Mouse (Mus musculus) lung, postnatal 4 days (tissue): Measurements from ENCODE around the gene Bmp7.

Source experiments
- DNase-seq, 2 experiments: peaks; one replicate each; pipeline ENCODE4 v3.0.0; 2021

Gene Bmp7

DNA sequence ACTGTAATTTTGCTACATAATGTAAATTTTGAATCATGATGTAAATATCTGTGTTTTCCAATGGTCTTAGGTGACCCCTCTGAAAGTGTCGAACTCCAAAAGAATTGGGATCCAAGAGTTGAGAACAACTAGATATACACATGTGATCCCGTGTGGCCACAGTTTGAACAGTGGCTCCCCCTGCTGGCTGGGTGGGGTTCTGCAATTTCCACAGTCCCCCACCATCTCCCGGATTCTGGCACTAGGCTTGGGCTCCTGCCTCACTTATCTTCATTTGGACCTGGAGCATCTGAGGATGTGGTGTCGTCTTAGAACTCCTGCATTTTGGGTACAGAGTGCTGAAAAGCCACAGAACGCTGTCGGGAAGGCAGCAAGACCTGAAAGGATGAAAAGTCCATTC, 91.9 kb downstream of the Bmp7 start:
- DNase-seq: peak in 1 of 2 experiments; percentile 25

DNA sequence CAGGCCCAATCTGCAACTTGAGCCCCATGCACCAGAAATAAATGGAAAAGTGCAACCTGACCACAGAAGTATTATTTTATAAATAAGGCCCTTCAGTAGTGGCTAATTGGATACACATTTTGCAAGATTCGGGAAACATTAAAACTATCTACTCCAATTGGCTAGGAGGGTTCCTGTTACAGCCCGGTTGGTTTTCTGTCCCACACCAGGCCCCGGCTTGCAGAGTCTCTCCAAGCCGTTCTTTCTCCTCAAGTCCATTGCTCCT, 93.9 kb downstream of the Bmp7 start:
- DNase-seq: no peak

DNA sequence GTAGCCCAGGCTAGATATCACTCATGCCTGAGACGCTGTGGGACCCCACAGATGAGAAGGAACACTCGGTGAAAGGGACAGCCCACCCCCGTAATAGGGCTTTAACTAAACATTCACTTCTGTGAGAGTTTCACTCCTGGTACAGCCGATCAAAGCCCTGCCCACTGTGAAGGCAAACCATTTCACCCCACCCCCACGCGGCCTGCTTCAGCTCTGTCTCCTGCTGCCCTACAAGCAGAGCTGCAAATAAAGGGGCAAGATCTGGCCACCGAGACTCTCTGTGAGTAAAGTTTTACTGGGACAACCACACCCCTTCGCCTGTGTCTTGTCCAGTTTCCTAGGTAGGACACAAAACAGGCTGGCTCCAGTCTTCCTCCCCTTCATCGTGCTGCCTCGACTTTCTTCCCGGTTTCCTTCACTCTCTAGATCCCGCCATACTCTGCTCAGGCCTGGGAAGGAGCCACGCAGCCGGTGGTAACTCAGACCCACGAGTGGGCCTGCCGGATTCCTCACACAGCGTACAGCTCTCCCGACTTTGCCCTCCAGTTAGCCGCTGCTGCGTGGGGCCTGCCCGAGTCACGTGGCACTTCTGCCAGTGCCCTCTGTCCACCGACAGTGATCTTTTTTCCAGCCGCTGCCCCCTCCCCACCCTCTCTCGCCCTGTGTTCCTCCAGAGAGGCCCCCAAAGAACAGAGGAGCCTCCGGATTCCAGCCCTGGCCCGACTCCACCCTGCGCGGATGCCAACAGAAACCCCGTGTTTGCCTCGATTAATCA, 94.4 kb downstream of the Bmp7 start:
- DNase-seq: no peak

DNA sequence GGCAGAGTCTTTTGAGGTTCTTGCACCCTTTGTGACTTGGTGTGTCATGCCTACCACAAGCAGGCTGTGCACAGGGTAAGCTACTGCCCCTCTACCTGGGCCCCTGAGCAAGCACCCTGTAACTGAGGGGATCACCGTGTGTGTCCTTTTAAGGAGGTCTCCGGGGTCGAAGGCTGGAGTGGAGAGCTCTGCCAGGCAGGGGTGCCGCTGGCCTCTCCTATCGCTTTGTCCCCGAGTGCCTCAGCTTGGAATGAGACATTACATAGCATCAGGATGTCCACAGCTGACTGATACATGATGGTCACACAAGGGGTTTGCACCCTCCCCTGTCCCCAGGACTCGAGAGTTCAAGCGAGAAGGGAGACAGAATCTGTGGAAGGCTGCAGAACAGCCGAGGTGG, 96.2 kb downstream of the Bmp7 start:
- DNase-seq: no peak

DNA sequence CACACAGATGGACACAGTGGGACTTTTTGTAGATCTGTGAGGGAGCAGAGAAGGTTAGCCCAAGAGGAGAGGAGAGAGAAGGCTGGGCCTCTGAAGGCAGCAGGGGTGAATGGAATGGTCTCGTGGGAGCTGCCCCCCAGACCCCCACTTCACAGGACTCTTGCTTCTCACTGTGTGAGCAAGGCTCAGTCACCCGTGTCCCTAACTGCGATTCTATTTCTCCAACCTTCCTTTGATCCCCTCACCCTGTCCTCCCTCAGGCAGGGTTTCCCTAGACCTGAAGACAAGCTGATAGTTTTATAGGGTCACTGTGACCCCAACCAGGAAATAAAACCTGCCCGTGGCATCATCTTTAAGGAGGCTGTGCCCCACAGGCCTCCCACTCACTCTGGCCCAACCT, 97.8 kb downstream of the Bmp7 start:
- DNase-seq: no peak

DNA sequence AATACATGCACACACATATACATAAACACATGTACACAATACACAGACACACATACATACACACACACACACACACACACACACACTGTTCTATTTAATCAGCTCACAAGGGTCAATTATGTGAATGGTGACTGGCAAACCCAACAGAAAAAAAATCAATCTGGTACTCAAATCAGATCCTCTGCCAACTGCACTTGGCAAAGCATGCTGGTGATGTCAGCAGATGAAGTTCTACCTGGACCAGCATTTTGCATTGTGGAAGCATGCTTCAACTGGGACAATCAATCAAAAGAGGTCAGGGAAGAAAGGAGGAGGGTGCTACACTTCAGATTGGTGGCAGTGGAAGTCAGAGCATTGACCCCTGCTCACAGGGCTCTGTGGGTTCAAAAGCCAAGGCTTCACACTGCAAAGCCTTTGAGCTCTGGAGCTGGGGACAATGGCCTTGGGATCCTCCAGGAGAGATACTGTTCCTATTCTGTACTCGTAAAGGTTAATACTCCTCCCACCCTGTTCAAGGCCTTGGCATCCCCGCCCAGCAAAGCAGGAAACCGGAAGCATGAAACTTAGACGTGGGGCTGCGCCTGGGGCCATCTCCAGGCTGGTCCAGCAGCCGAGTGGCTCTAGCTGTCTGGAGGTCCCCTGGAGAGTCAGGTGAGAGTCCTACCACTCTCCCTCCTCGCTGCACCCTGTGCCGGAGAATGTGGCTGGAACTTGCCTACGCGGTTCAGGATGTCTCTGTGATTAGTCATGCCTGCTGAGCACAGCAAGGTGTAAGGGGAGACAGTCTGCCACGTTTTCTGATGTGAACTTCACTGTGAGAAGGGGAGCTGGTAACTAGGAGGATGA, 99.0 kb downstream of the Bmp7 start:
- DNase-seq: no peak

DNA sequence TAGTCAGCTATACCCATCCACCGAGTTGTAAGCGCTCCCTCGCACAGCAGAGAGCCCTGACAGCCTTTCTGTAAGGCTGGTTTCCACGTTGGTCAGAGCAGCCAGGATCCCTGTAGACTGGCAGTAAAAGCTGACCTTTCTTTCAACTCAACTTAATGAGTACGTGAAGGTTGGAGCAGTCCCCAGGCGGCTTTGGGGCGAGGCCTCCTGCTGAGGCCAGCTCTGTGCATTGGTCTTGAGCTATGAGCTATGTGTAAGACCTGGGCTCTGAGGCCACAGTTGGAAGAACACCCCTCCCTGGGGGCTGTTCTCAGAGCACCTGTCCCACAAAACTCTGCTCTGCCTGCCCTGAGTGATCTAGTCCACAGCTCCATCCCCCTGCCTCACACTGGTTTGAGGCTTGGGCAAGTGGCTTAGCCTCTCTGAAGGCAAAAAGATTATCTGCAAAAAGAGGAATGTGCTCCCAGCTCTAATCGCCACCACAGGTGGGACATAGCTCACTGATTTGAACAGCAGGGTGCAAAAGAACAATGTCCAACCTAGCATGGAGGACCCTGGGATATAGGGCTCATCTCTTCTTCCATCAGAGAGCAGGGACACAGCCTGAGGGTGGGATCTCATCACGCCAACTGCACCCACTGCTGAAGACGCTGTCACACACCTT, 100.7 kb downstream of the Bmp7 start:
- no peak for DNase-seq

DNA sequence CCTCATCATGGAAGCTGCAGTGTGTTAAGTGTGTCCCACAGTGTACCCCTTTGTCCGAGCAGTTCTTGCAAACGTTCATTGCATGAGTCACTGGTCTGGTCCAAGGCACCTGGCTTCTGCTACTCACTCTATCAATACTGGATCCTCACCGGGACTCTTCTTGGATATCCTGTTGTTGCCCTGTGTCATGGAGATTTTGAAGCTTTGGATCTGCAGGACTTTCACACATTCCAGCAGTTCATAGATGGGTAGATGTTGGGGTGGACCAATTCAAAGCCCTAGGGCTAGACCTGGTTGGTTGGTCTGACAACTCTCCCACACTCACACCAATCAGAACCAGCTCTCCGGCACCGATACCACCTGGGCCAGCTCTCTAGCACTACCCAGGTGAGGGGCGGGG, 103.6 kb downstream of the Bmp7 start:
- DNase-seq: no peak

DNA sequence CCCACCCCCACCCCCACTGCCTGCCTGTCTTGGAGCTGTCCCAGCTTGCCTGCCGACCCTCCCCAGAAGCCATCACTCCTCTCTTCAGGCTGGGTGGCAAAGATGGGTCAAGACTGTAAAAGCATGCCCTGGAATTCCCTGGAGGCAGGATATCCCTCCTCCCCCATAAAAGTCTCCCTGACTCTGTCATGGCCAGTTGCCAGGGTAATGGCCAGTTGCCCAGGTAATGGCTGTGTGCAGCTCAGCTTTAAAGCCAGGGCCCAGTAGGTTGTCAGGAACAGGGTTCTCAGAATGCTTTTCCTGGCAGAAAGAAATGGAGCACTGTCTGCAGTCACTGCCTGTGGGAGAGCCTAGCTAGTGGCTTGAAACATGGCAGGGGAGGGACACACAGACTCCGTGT, 106.9 kb downstream of the Bmp7 start:
- peak; percentile 29 to 43 for DNase-seq

DNA sequence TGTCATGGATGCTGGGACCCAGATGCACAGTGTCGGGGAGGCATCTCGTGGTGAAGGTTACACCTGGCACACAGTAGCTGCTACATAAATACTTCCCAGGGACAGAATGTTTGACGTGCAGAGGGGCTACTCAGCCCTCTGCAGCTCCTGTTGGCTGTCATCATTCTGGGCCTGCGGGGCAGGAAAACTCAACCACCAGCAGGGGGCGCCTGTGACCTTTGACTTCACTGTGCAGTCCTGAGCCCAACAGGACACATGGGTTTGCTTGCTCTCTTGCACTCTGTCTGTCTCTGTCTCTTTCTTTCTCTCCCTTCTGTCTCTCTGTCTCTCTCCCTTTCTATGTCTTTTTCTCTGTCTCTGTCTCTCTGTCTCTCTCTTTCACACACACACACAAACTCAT, 108.4 kb downstream of the Bmp7 start:
- peak; percentile 79 to 84 for DNase-seq

DNA sequence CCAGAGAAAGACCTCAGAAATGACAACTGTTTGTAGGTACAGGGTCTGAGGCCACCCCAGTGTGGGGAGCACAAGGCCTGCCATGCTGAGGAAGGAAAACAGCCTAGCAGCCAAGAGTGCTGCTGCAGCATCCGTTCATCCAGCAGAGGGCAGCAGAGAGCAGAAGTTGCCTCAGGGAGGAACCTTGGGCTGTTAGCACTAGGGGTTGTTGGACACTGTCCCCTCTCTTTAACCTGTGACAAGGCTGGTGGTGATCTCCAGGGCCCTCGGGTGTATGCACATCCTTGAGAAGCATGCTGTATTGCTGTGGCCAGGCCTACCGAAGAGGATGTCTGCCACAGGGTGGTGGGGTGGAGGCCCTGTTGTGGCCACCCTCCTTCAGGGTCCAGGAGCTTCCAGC, 109.0 kb downstream of the Bmp7 start:
- DNase-seq: peak; percentile 75 to 90

DNA sequence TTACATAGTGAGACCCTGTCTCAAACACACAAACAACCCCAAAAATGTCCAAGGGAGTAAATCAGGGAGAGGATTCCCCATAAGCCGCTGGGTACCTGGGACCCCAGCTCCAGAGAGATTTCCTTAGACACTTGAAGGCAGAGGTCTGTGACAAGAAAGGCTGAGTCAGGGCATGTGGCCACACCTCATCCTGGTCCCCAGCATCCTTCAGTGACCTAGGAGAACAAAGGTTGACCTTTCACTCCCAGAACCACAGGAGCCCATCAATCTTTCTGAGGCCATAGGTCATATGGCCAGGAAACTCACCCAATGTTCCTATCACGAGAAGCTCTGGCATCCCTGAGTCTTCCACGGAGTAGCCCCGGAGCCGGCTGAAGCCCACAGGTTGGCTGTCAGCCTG, 111.9 kb downstream of the Bmp7 start:
- DNase-seq: no peak

DNA sequence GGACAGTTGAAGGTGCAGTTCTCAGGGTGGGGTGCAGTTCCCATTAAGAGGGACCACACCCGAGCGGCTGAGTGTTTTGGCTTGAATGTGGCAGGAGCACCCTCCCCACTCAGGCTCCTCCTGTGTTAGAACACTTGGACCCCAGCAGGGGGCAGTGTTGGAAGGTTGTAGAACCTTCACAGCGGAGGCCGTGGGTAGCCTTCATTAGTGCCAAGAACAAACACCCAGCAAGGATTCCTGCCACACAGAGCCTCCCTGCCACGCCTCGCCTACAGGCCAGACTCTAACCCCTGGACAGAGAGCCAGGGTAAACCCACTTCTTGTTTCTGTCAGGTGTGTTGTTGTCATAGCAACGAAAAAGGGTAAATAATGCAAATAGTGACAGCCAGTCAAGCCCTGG, 112.6 kb downstream of the Bmp7 start:
- DNase-seq: peak; percentile 25 to 42

DNA sequence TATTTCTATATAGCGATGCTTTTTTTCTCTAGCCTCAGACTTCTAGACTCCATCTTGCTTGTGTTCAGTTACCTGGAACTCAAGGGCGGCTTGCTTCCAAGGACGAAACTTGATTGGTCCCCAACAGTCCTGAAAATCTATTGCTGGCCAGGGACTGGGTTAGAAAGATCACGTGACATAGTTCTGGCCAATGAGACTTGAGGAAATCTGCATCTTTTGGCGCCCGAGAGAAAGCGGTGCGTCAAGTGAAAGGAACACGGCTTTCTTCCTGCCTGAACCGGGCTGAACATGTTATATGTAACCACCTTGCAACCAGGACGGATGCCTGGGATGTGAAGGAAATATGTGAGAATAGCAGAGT, 114.4 kb downstream of the Bmp7 start:
- no peak for DNase-seq

DNA sequence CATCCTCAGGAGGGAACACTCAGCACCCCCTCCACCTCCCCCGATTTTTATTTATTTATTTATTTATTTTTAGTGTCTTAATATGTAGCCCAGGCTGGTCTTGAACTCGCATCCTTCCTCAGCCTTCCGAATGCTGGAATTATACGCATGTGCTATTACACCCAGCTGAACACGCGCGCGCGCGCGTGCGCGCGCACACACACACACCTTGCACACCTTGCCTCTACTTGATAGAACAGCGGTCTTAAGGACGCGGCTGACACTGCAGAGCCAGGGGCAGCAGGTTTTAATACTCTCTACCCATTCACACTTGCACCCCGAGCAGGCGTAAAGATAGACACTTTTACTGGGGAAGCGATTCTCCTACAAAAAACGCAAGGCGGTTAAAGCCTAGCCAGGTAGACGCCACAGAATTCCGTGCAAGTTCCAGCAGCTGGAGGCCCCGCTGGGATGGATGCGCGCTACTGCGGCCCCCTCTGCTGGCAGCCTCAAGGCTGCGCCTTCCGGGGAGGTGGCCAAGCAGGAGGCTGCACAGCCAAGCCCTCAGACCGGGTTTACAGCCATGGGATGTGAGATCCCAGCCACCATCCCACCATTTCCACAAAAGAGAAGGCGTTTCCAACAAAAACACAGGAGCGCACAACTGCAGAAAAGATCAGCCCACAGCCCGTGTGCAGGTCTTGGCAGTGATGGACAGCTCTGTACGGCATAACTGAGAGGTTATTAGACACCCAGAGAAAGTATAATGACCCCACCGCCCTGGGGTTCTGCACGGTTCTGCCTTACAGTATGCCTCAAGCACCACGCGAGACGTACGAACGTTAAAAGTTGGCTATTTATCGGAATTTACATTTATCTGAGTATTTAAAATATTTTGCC, 115.0 kb downstream of the Bmp7 start:
- peak; percentile 80 to 82 for DNase-seq

DNA sequence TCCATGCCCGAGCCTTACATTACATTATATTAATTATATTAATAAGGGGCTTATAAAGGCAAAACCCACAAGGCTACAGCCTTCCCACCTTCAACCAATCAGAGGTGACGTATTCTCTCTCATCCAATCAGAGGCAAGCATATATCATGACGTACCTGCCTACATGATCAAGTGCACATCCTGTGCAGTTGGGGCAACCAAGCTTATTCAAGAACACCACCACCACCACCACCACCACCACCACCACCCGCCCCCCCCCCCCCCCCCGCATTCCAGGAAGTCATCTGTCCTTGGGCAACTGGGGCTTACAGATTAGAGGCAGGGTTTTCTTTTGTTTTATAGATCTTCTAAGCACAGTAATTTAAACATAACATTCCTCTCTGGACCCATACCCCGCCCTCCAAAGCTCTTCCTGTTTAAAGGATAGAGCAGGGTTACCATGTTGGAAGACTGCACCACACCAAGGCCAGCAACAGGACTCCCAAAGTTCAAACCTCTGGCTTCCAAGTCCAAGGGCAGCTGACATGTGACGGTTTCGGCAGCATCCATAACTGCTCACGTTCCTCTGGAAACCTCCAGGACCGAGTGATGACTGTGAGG, 121.4 kb downstream of the Bmp7 start:
- DNase-seq: no peak
